Mouse (Mus musculus) liver, adult 2 months (tissue): ENCODE results near the gene Slc25a4. TPM values are rescaled to one million over a fixed set of nuclear protein-coding genes. Genes with fewer than 3 reads are reported as not detected.

ENCODE experiments used
- DNase-seq: peaks from one replicate; pipeline ENCODE4 v3.0.0-alpha.2; 2011; ENCODE audit warnings: low read depth, low spot score; ENCODE audit errors: extremely low read depth
- H3K27ac ChIP-seq: fragments of 200-500 bp; replicated peaks from 2 replicates; pipeline ENCODE4 v1.5.1; 2012; ENCODE audit warnings: low read depth, mild to moderate bottlenecking, control low read depth, inconsistent platforms, low read length; ENCODE audit not compliant: insufficient read depth
- H3K27me3 ChIP-seq: fragments of 200-500 bp; 2 replicates; pipeline ENCODE4 v1.6.1; 2012; ENCODE audit warnings: mild to moderate bottlenecking, moderate library complexity, low read length, inconsistent platforms; ENCODE audit not compliant: control insufficient read depth, insufficient read depth
- H3K36me3 ChIP-seq: fragments of 200-500 bp; 2 replicates; pipeline ENCODE4 v1.6.1; 2012; ENCODE audit warnings: low read length, inconsistent platforms; ENCODE audit not compliant: control insufficient read depth, insufficient read depth
- H3K4me1 ChIP-seq: fragments of 200-500 bp; 2 replicates; pipeline ENCODE4 v1.6.1; 2011; ENCODE audit warnings: low read length; ENCODE audit not compliant: control insufficient read depth, insufficient read depth
- H3K4me3 ChIP-seq: fragments of 200-500 bp; 2 replicates; pipeline ENCODE4 v1.5.1; 2011; ENCODE audit warnings: low read depth, mild to moderate bottlenecking, control low read depth, low read length, moderate library complexity; ENCODE audit not compliant: insufficient read depth
- H3K79me2 ChIP-seq: fragments of 200-500 bp; 2 replicates; pipeline ENCODE4 v1.6.1; 2012; ENCODE audit warnings: inconsistent platforms, mild to moderate bottlenecking, low read length, moderate library complexity; ENCODE audit not compliant: control insufficient read depth, insufficient read depth
- H3K9ac ChIP-seq: fragments of 200-500 bp; 2 replicates; pipeline ENCODE4 v1.6.1; 2012; ENCODE audit warnings: low read depth, mild to moderate bottlenecking, control low read depth, inconsistent platforms, low read length
- CTCF ChIP-seq: fragments of 200-500 bp; IDR thresholded peaks from 2 replicates; pipeline ENCODE4 v1.5.1; 2011; ENCODE audit warnings: low read depth, low read length, control low read depth
- POLR2A ChIP-seq: fragments of 200-500 bp; IDR thresholded peaks from 2 replicates; pipeline ENCODE4 v1.6.1; 2011; ENCODE audit warnings: low read length, control low read depth; ENCODE audit not compliant: insufficient read depth; ENCODE audit errors: extremely low read depth
- WGBS: fragments of 180-500 bp; shearing (Covaris S2); methylation state at CpG from one replicate; pipeline ENCODE4 v1.1.7; 2018; 5-methylcytosine and 5-hydroxymethylcytosine counted together
- polyA plus RNA-seq: library from polyadenylated mRNA; depleted of rRNA; stranded (reverse); fragments of >200 nt; gene quantifications from 2 replicates; pipeline ENCODE4 v1.2.3, GENCODE M21; 2012
- total RNA-seq: library from RNA; depleted of rRNA; stranded (reverse); fragments of >200 nt; gene quantifications from 2 replicates; pipeline ENCODE4 v1.2.3, GENCODE M21; 2014

Slc25a4 gene
- total and polyA plus RNA-seq, 2 experiments: 7.4 to 13.4 TPM

GRCm38 (mm10) chr8:46226622-46227021 is 15.5 kb upstream of the Slc25a4 start:
- Histone ChIP-seq H3K36me3 (no peaks in the 10 kb centered on the region), H3K27ac (no peak overlapping the region), H3K9ac (no peak overlapping the region), H3K27me3 (no peaks in the 10 kb centered on the region), H3K4me3 (no peak overlapping the region), H3K4me1 (no peaks in the 10 kb centered on the region), H3K79me2 (no peaks in the 10 kb centered on the region)
- TF ChIP-seq POLR2A: no peak
- no peak for TF ChIP-seq CTCF
- DNase-seq: no peak
- 88% methylated on average over 5 of the region's 5 CpGs for WGBS

GRCm38 (mm10) chr8:46225501-46225900 is 14.4 kb upstream of the Slc25a4 start:
- no peak for DNase-seq
- Histone ChIP-seq H3K9ac (no peak overlapping the region), H3K27me3 (no peaks in the 10 kb centered on the region), H3K4me3 (no peak overlapping the region), H3K4me1 (no peaks in the 10 kb centered on the region), H3K79me2 (no peaks in the 10 kb centered on the region), H3K27ac (no peak overlapping the region), H3K36me3 (no peaks in the 10 kb centered on the region)
- TF ChIP-seq CTCF (no peak), POLR2A (no peak)
- 79% methylated on average over 3 of the region's 3 CpGs for WGBS

DNA sequence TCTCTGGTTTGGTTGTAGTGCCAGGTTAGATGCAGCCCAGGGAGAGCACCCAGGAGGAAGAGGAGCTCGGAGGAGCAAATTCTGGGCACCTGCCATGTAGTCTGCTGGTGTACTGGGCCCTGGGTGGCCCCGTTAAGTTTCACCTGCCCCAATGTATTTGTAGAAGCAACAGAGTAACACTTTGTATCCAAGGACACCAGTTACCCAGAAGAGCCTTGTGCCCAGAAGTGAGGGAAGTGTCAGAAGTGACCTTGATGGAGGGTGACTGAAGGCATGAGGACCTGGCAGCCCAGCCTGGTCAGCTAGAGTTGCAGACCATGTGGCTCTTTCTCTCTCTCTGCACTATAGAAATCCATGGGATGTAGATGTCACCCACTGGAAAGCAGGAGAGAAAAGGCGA is 9.5 kb upstream of the Slc25a4 start:
- H3K27me3 ChIP-seq: no peaks in the 10 kb centered on the region
- TF ChIP-seq POLR2A: no peak
- TF ChIP-seq CTCF: no peak
- no peaks in the 10 kb centered on the region for H3K36me3 ChIP-seq
- H3K9ac ChIP-seq: no peak overlapping the region
- 81% methylated on average over 3 of the region's 3 CpGs for WGBS
- no peak for DNase-seq
- no peak overlapping the region for H3K27ac ChIP-seq
- H3K4me3 ChIP-seq: no peak overlapping the region
- H3K79me2 ChIP-seq: no peaks in the 10 kb centered on the region
- H3K4me1 ChIP-seq: no peaks in the 10 kb centered on the region

DNA sequence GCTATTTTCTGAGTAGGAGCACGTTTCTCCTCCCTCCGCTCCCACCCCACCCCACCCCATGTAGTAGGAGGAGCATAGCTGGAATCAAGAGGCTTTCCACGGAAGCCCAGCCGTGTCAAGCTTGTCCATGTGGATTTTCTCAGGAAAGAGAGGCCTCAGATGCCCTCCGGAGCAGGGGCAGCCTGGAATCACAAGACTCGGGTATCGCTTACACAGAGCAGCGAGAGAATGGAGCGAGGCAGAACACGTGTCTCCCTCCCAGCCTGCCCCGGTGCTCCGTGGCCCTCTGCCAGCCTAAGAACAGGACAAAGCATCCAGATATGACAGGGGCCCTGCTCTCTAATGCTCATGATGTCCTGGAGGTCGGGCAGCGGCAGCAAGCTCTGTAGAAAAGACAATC is 5.8 kb upstream of the Slc25a4 start:
- H3K27me3 ChIP-seq: no peaks in the 10 kb centered on the region
- H3K79me2 ChIP-seq: no peaks in the 10 kb centered on the region
- TF ChIP-seq CTCF: no peak
- TF ChIP-seq POLR2A: no peak
- WGBS: 7% methylated on average over 14 of the region's 14 CpGs
- DNase-seq: peak; percentile 9
- H3K4me3 ChIP-seq: peak overlapping the region; percentile 39
- no peaks in the 10 kb centered on the region for H3K4me1 ChIP-seq
- peak overlapping the region; percentile 8; the same call in 1 of the 2 replicates for H3K9ac ChIP-seq
- no peak overlapping the region for H3K27ac ChIP-seq
- no peaks in the 10 kb centered on the region for H3K36me3 ChIP-seq

DNA sequence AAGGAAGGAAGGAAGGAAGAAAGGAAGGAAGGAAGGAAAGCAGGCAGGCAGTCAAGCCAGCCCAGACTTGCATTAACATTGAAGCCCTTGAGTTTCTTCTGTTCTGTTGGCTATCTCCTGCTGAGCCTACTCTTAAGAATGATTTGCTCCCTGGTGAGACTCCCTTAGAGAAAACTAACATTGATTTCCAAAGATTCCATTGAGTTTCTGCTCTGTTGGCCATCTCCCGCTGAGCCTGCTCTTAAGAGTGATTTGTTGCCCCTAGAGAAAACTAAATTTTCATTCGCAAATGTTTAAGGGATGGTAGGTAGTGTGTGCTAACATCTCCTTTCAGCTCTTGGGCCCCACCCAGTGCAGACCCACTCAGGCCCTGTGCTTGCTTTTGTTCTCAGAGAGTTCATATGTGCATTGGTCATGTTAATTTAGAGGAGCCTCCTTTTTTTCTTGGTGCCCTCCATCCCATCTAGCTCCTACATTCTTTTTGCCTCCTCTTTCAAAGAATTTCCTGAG is 2.9 kb upstream of the Slc25a4 start:
- 96% methylated on average over 2 of the region's 2 CpGs for WGBS
- Histone ChIP-seq H3K4me1 (no peaks in the 10 kb centered on the region), H3K9ac (no peak overlapping the region), H3K27ac (no peak overlapping the region), H3K4me3 (no peak overlapping the region), H3K36me3 (no peaks in the 10 kb centered on the region), H3K27me3 (no peaks in the 10 kb centered on the region), H3K79me2 (no peaks in the 10 kb centered on the region)
- no peak for DNase-seq
- TF ChIP-seq CTCF (no peak), POLR2A (no peak)

DNA sequence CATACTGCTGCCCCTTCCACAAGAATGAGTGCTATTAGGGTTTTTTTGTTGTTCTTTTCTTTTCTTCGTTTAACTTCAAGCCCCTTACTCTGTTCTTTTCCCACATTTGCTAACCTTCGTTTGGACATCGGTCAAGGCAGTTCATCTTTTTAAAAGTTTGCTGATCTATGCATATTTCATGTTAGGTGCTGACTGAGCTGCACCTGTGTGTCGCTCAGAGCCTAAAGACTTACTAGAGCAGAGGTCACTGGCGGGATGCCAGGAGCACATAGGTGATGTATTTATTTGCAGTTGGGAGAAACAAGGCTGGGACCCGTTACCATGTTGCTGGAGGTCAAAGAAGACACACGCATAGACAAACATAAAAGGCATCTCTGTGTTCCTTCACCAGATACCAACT is 1.1 kb upstream of the Slc25a4 start:
- no peak for DNase-seq
- H3K9ac ChIP-seq: no peak overlapping the region

More for the DNA sequence above, 1.1 kb upstream of the Slc25a4 start:
- no peak overlapping the region for H3K27ac ChIP-seq
- no peaks in the 10 kb centered on the region for H3K4me1 ChIP-seq
- H3K27me3 ChIP-seq: no peaks in the 10 kb centered on the region
- WGBS: 24% methylated on average over 7 of the region's 7 CpGs
- TF ChIP-seq POLR2A (no peak), CTCF (no peak)
- peaks cover 2% of the 10 kb centered on the region; the same call in 1 of the 2 replicates for H3K36me3 ChIP-seq
- no peak overlapping the region for H3K4me3 ChIP-seq
- H3K79me2 ChIP-seq: no peaks in the 10 kb centered on the region
